Mouse (Mus musculus): ENCODE data around the gene Srsf10. TPM values are rescaled to one million over a fixed set of nuclear protein-coding genes. Genes with fewer than 3 reads are reported as not detected.

Srsf10 gene
- polyA plus RNA-seq, 1 experiment from 2014 or later: 208 TPM

GRCm38 (mm10) chr4:135877742-135878141 lies 22.2 kb downstream of the Srsf10 start:
- no peak overlapping the region for H3K4me3 ChIP-seq
- no peak overlapping the region for H3K27ac ChIP-seq
- no peaks in the 10 kb centered on the region for H3K9me3 ChIP-seq
- ATAC-seq (ENCODE audit: insufficient number of reproducible peaks, low FRiP score, low TSS enrichment, low read depth): no peak
- H3K4me2 ChIP-seq: no peak overlapping the region
- H3K4me1 ChIP-seq: peaks cover 27% of the 10 kb centered on the region
- no peak overlapping the region for H3K9ac ChIP-seq
- H3K36me3 ChIP-seq: no peaks in the 10 kb centered on the region
- no peaks in the 10 kb centered on the region for H3K27me3 ChIP-seq
- WGBS: 58% methylated on average over 2 of the region's 2 CpGs

GRCm38 (mm10) chr4:135879021-135879420 lies 23.5 kb downstream of the Srsf10 start:
- Histone ChIP-seq H3K9ac (no peak overlapping the region), H3K27me3 (no peaks in the 10 kb centered on the region), H3K4me1 (peaks cover 28% of the 10 kb centered on the region), H3K27ac (no peak overlapping the region), H3K9me3 (no peaks in the 10 kb centered on the region), H3K36me3 (no peaks in the 10 kb centered on the region), H3K4me2 (no peak overlapping the region), H3K4me3 (no peak overlapping the region)
- no peak for ATAC-seq (ENCODE audit: insufficient number of reproducible peaks, low FRiP score, low TSS enrichment, low read depth)
- 64% methylated on average over 6 of the region's 6 CpGs for WGBS

GRCm38 (mm10) chr4:135880018-135880417 lies 24.5 kb downstream of the Srsf10 start:
- no peak overlapping the region for H3K4me3 ChIP-seq
- no peaks in the 10 kb centered on the region for H3K9me3 ChIP-seq
- WGBS: 92% methylated on average over 6 of the region's 6 CpGs
- no peaks in the 10 kb centered on the region for H3K36me3 ChIP-seq
- H3K9ac ChIP-seq: no peak overlapping the region
- H3K27ac ChIP-seq: no peak overlapping the region
- H3K4me2 ChIP-seq: no peak overlapping the region
- H3K4me1 ChIP-seq: peaks cover 25% of the 10 kb centered on the region
- ATAC-seq (ENCODE audit: insufficient number of reproducible peaks, low FRiP score, low TSS enrichment, low read depth): no peak
- no peaks in the 10 kb centered on the region for H3K27me3 ChIP-seq

GRCm38 (mm10) chr4:135880576-135880975 lies 25.0 kb downstream of the Srsf10 start:
- no peak overlapping the region for H3K4me2 ChIP-seq
- H3K9ac ChIP-seq: no peak overlapping the region
- peaks cover 19% of the 10 kb centered on the region for H3K4me1 ChIP-seq
- WGBS: 83% methylated on average over 10 of the region's 10 CpGs
- H3K9me3 ChIP-seq: no peaks in the 10 kb centered on the region
- H3K27me3 ChIP-seq: no peaks in the 10 kb centered on the region
- H3K27ac ChIP-seq: no peak overlapping the region
- H3K36me3 ChIP-seq: no peaks in the 10 kb centered on the region
- ATAC-seq (ENCODE audit: insufficient number of reproducible peaks, low FRiP score, low TSS enrichment, low read depth): no peak
- H3K4me3 ChIP-seq: no peak overlapping the region

GRCm38 (mm10) chr4:135882023-135882422 lies 26.5 kb downstream of the Srsf10 start:
- no peak for ATAC-seq (ENCODE audit: insufficient number of reproducible peaks, low FRiP score, low TSS enrichment, low read depth)
- Histone ChIP-seq H3K4me2 (no peak overlapping the region), H3K36me3 (no peaks in the 10 kb centered on the region), H3K4me3 (no peak overlapping the region), H3K4me1 (peaks cover 6% of the 10 kb centered on the region), H3K27me3 (no peaks in the 10 kb centered on the region), H3K9ac (no peak overlapping the region), H3K9me3 (no peaks in the 10 kb centered on the region), H3K27ac (no peak overlapping the region)
- WGBS: 77% methylated on average over 6 of the region's 6 CpGs

- H3K27ac ChIP-seq: no peak overlapping the region
- H3K4me2 ChIP-seq: no peak overlapping the region
- no peak for ATAC-seq (ENCODE audit: insufficient number of reproducible peaks, low FRiP score, low TSS enrichment, low read depth)
- H3K9ac ChIP-seq: no peak overlapping the region
- no peaks in the 10 kb centered on the region for H3K27me3 ChIP-seq
- no peak overlapping the region for H3K4me3 ChIP-seq
- WGBS: 62% methylated on average over 10 of the region's 10 CpGs
- no peaks in the 10 kb centered on the region for H3K36me3 ChIP-seq
- 0 out of 2 replicates have a peak, but pooled peaks cover 4% of the 10 kb centered on the region for H3K4me1 ChIP-seq
- no peaks in the 10 kb centered on the region for H3K9me3 ChIP-seq
Measured at GRCm38 (mm10) chr4:135883401-135883851, 27.9 kb downstream of the Srsf10 start.

- 55% methylated on average over 7 of the region's 7 CpGs for WGBS
- H3K36me3 ChIP-seq: no peaks in the 10 kb centered on the region
- H3K9ac ChIP-seq: no peak overlapping the region
Measured at GRCm38 (mm10) chr4:135883881-135884516, 28.5 kb downstream of the Srsf10 start.

GRCm38 (mm10) chr4:135884531-135884930 lies 29.0 kb downstream of the Srsf10 start:
- Histone ChIP-seq H3K4me3 (no peak overlapping the region), H3K4me2 (no peak overlapping the region), H3K9ac (no peak overlapping the region), H3K9me3 (no peaks in the 10 kb centered on the region), H3K36me3 (no peaks in the 10 kb centered on the region), H3K27me3 (no peaks in the 10 kb centered on the region), H3K4me1 (0 out of 2 replicates have a peak, but pooled peaks cover 4% of the 10 kb centered on the region), H3K27ac (no peak overlapping the region)
- WGBS: 53% methylated on average over 6 of the region's 6 CpGs
- no peak for ATAC-seq (ENCODE audit: insufficient number of reproducible peaks, low FRiP score, low TSS enrichment, low read depth)

More at GRCm38 (mm10) chr4:135883881-135884516, 28.5 kb downstream of the Srsf10 start:
- H3K4me2 ChIP-seq: no peak overlapping the region
- H3K27ac ChIP-seq: no peak overlapping the region
- 0 out of 2 replicates have a peak, but pooled peaks cover 4% of the 10 kb centered on the region for H3K4me1 ChIP-seq
- H3K27me3 ChIP-seq: no peaks in the 10 kb centered on the region
- no peak overlapping the region for H3K4me3 ChIP-seq
- no peak for ATAC-seq (ENCODE audit: insufficient number of reproducible peaks, low FRiP score, low TSS enrichment, low read depth)
- no peaks in the 10 kb centered on the region for H3K9me3 ChIP-seq

- ATAC-seq (ENCODE audit: insufficient number of reproducible peaks, low FRiP score, low TSS enrichment, low read depth): no peak
- H3K27me3 ChIP-seq: no peaks in the 10 kb centered on the region
- 90% methylated on average over 12 of the region's 12 CpGs for WGBS
Measured at GRCm38 (mm10) chr4:135885676-135886075, 30.1 kb downstream of the Srsf10 start.

GRCm38 (mm10) chr4:135886184-135886583 lies 30.6 kb downstream of the Srsf10 start:
- no peaks in the 10 kb centered on the region for H3K36me3 ChIP-seq
- WGBS: 83% methylated on average over 4 of the region's 4 CpGs

More at GRCm38 (mm10) chr4:135885676-135886075, 30.1 kb downstream of the Srsf10 start:
- H3K36me3 ChIP-seq: no peaks in the 10 kb centered on the region
- H3K4me1 ChIP-seq: 0 out of 2 replicates have a peak, but pooled peaks cover 4% of the 10 kb centered on the region
- no peak overlapping the region for H3K4me2 ChIP-seq
- no peak overlapping the region for H3K4me3 ChIP-seq
- H3K27ac ChIP-seq: no peak overlapping the region
- H3K9me3 ChIP-seq: no peaks in the 10 kb centered on the region
- H3K9ac ChIP-seq: no peak overlapping the region

GRCm38 (mm10) chr4:135888448-135889057 lies 33.0 kb downstream of the Srsf10 start:
- no peak overlapping the region for H3K9ac ChIP-seq
- H3K4me2 ChIP-seq: no peak overlapping the region
- H3K27ac ChIP-seq: no peak overlapping the region
- 0 out of 2 replicates have a peak, but pooled peaks cover 4% of the 10 kb centered on the region for H3K4me1 ChIP-seq
- WGBS: 94% methylated on average over 24 of the region's 24 CpGs
- no peak overlapping the region for H3K4me3 ChIP-seq
- H3K9me3 ChIP-seq: no peaks in the 10 kb centered on the region
- no peaks in the 10 kb centered on the region for H3K36me3 ChIP-seq
- H3K27me3 ChIP-seq: no peaks in the 10 kb centered on the region
- ATAC-seq (ENCODE audit: insufficient number of reproducible peaks, low FRiP score, low TSS enrichment, low read depth): no peak

More at GRCm38 (mm10) chr4:135886184-135886583, 30.6 kb downstream of the Srsf10 start:
- no peak overlapping the region for H3K9ac ChIP-seq
- no peaks in the 10 kb centered on the region for H3K27me3 ChIP-seq
- no peak overlapping the region for H3K4me3 ChIP-seq
- H3K4me2 ChIP-seq: no peak overlapping the region
- ATAC-seq (ENCODE audit: insufficient number of reproducible peaks, low FRiP score, low TSS enrichment, low read depth): no peak
- 0 out of 2 replicates have a peak, but pooled peaks cover 4% of the 10 kb centered on the region for H3K4me1 ChIP-seq
- no peak overlapping the region for H3K27ac ChIP-seq
- H3K9me3 ChIP-seq: no peaks in the 10 kb centered on the region

- H3K4me3 ChIP-seq: no peak overlapping the region
- no peaks in the 10 kb centered on the region for H3K27me3 ChIP-seq
- no peak overlapping the region for H3K9ac ChIP-seq
- H3K4me2 ChIP-seq: no peak overlapping the region
- no peak for ATAC-seq (ENCODE audit: insufficient number of reproducible peaks, low FRiP score, low TSS enrichment, low read depth)
- no peak overlapping the region for H3K27ac ChIP-seq
- H3K9me3 ChIP-seq: no peaks in the 10 kb centered on the region
- no peaks in the 10 kb centered on the region for H3K36me3 ChIP-seq
- 0 out of 2 replicates have a peak, but pooled peaks cover 1% of the 10 kb centered on the region for H3K4me1 ChIP-seq
- WGBS: 76% methylated on average over 7 of the region's 7 CpGs
Measured at GRCm38 (mm10) chr4:135889146-135889883, 33.8 kb downstream of the Srsf10 start.
